Mouse (Mus musculus): Measurements from ENCODE around the gene Kbtbd13. TPM values are rescaled to one million over a fixed set of nuclear protein-coding genes. Genes with fewer than 3 reads are reported as not detected.

Gene Kbtbd13
- total RNA-seq, 2 experiments from 2014 or later: 0.29 to 0.44 TPM

DNA sequence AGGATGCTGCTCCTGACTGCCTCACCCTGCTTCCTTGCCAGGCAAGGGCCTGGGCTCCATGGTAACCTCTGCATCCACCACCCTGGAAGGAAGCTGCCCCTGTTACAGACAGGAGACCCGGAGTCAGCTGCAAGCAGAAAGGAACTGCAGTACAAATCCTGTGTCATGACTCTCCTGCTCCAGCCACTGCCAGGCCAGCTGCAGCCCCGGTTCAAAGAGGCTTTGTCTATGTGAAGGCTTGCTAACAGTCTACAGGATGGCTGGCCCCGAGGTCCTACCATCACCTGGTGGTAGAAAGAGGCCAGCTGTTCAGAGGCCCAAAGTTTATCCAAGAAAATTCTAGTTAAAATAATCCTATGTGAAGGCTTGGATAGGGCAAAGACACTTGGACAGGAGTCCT lies 19.9 kb upstream of the Kbtbd13 start:
- 0 out of 2 replicates have a peak, but pooled peaks have one; percentile 4 for TF ChIP-seq CTCF (conservative IDR thresholded peaks at IDR 0.05)
- peak overlapping the region; percentile 58 for H3K27ac ChIP-seq
- H3K4me3 ChIP-seq: no peak overlapping the region
- no peak for DNase-seq (ENCODE audit: low spot score in 2 of 2)

DNA sequence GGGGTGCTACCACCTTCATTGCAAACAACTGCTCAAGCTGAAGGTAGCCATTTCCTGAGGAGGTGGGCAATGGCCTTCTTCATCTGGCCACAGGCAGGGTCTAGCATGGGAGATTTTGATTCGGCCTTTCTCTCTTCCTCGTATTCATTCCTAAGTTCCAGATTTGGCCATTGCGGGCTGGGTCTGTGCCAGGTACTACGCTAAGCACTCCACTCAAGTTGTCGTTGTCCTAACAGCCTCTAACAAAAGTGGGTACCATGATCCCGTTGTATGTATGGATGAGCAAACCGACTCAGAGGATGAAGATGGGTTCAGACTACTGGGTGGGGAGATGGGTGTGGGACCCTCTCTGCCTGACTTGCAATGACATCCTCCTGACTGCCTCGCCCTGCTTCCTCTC lies 18.9 kb upstream of the Kbtbd13 start:
- no peak for TF ChIP-seq CTCF (conservative IDR thresholded peaks at IDR 0.05)
- H3K4me3 ChIP-seq: no peak overlapping the region
- no peak for DNase-seq (ENCODE audit: low spot score in 2 of 2)
- peak overlapping the region; percentile 58; the same call in 1 of the 2 replicates for H3K27ac ChIP-seq

DNA sequence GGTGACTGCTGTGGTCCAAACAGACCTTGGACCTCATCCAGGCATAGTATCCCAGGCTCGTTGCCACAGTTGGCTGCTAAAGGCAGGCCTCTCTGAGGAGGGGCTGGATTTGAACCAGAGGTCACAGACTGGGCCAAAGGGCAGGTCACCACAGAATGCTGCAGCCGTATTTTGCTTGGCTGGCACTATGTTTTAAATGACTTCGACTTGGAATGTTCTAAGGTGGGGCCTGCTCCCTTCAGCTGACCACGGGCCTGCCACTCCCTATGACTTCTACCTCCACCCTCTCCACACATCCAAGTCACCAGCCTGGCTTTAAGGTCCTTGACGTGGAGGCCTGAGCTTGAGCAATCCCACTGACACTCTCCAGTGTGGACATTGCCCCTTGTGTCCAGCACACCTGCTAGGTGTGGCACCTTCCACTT lies 17.4 kb upstream of the Kbtbd13 start:
- TF ChIP-seq CTCF (conservative IDR thresholded peaks at IDR 0.05): no peak
- Histone ChIP-seq H3K4me3 (no peak overlapping the region), H3K27ac (no peak overlapping the region)
- no peak for DNase-seq (ENCODE audit: low spot score in 2 of 2)

GRCm38 (mm10) chr9:65407861-65408260 lies 16.4 kb upstream of the Kbtbd13 start:
- Histone ChIP-seq H3K27ac (no peak overlapping the region), H3K4me3 (no peak overlapping the region)
- no peak for DNase-seq (ENCODE audit: low spot score in 2 of 2)
- no peak for TF ChIP-seq CTCF (conservative IDR thresholded peaks at IDR 0.05)

GRCm38 (mm10) chr9:65407327-65407726 lies 15.9 kb upstream of the Kbtbd13 start:
- no peak for DNase-seq (ENCODE audit: low spot score in 2 of 2)
- TF ChIP-seq CTCF (conservative IDR thresholded peaks at IDR 0.05): no peak
- H3K27ac ChIP-seq: no peak overlapping the region
- H3K4me3 ChIP-seq: no peak overlapping the region

GRCm38 (mm10) chr9:65405184-65405449 lies 13.7 kb upstream of the Kbtbd13 start:
- DNase-seq (ENCODE audit: low spot score in 2 of 2): no peak
- Histone ChIP-seq H3K4me3 (no peak overlapping the region), H3K27ac (no peak overlapping the region)
- no peak for TF ChIP-seq CTCF (conservative IDR thresholded peaks at IDR 0.05)

DNA sequence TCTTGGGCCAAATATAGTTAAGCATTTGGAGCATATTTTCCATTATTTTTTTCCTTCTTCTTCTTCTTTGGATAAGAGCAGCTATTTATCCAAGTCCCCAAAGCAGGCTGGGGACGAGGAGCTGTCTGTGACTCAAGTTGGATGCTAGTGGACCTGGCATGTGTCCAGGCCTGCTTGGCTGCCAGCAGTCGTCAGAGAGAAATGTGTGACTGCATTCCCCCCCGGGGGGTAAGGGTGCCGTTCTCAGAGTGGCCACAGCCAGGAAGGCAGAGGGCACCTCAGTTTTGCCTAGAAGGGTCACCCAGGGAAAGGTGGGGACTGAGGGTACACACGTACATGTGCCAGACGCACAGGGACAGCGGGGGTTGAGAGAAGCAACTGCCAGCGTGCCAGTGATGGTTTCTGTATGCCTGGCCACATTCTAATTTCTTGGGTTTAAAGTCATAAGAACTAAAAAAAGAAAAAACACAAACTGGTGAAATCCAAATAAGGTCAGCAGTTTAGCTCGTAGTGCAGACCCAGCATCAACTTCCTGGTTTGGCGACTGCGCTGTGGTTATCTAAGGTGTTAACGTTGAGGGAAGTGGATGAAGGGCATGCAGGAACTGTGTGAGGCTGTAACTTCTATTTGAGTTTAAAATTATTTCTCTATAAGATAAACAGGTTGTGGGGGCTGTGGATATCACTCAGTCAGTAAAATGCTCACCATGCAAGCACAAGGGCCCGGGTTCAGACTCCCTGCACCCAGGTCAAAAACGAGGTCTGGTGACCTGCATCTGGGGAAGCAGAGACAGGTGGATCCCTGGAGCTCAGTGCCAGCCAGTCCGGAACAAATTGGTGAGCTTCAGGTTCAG lies 13.1 kb upstream of the Kbtbd13 start:
- peak overlapping the region; percentile 10; the same call in 1 of the 2 replicates for H3K4me3 ChIP-seq
- peak; percentile 31 for TF ChIP-seq CTCF (conservative IDR thresholded peaks at IDR 0.05)
- DNase-seq (ENCODE audit: low spot score in 2 of 2): peak; percentile 63 to 65
- peak overlapping the region; percentile 69; the same call in 1 of the 2 replicates for H3K27ac ChIP-seq

GRCm38 (mm10) chr9:65399934-65400333 lies 8.5 kb upstream of the Kbtbd13 start:
- TF ChIP-seq CTCF (conservative IDR thresholded peaks at IDR 0.05): no peak
- DNase-seq (ENCODE audit: low spot score in 2 of 2): no peak
- Histone ChIP-seq H3K4me3 (no peak overlapping the region), H3K27ac (no peak overlapping the region)

GRCm38 (mm10) chr9:65398279-65398678 lies 6.8 kb upstream of the Kbtbd13 start, which contains the start of gene Rasl12:
Rasl12 (plus strand) TSS chr9:65398506.
- peak in 1 of 2 experiments; percentile 20 for DNase-seq (ENCODE audit: low spot score in 2 of 2)
- peak within 1 kb of the TSS; percentile 62; the same call in 1 of the 2 replicates for H3K27ac ChIP-seq
- peak within 1 kb of the TSS; percentile 64 for H3K4me3 ChIP-seq
- no peak for TF ChIP-seq CTCF (conservative IDR thresholded peaks at IDR 0.05)

DNA sequence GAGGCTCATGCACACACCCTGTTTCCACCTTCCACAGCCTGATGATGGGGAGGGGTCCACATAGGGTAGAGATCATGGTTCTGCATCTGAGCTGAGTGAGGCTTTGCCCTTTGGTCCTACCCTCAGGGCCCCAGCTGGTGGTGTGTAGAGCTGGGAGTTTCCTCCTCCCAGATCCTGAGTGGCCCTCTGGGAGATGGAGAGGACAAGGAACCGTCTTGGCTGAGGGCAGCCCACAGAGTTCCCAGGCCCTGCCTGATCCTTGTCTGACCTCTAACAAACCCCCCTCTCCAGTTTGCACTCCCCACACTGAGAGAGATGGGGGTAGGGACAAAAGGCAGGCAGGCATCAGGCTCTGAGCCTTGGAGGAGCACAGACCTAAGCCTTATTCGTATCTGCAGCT lies 2.9 kb upstream of the Kbtbd13 start:
- no peak for TF ChIP-seq CTCF (conservative IDR thresholded peaks at IDR 0.05)
- no peak overlapping the region for H3K4me3 ChIP-seq

DNA sequence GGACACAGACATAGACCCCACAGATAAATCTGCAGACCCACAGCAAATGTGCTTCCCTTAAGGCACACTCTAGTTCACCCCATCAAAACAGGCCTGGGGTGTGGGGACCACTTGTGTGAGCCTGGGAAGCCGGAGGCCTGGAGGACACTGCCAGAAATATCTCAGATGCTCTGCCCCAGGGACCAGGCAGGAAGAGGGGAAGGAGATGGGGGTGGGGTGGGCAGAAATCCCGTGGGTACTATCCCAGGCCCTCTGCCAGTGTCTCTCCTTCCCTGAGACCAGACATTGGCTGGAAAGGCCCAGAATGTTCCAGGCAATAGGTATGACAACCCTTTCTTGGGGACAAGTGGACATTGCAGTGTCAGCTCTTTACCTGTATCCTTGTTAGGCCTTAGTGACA lies 2.2 kb upstream of the Kbtbd13 start:
- Histone ChIP-seq H3K4me3 (no peak overlapping the region), H3K27ac (no peak overlapping the region)
- DNase-seq (ENCODE audit: low spot score in 2 of 2): no peak
- TF ChIP-seq CTCF (conservative IDR thresholded peaks at IDR 0.05): no peak

More for the DNA sequence above, 2.9 kb upstream of the Kbtbd13 start:
- no peak overlapping the region for H3K27ac ChIP-seq
- no peak for DNase-seq (ENCODE audit: low spot score in 2 of 2)

DNA sequence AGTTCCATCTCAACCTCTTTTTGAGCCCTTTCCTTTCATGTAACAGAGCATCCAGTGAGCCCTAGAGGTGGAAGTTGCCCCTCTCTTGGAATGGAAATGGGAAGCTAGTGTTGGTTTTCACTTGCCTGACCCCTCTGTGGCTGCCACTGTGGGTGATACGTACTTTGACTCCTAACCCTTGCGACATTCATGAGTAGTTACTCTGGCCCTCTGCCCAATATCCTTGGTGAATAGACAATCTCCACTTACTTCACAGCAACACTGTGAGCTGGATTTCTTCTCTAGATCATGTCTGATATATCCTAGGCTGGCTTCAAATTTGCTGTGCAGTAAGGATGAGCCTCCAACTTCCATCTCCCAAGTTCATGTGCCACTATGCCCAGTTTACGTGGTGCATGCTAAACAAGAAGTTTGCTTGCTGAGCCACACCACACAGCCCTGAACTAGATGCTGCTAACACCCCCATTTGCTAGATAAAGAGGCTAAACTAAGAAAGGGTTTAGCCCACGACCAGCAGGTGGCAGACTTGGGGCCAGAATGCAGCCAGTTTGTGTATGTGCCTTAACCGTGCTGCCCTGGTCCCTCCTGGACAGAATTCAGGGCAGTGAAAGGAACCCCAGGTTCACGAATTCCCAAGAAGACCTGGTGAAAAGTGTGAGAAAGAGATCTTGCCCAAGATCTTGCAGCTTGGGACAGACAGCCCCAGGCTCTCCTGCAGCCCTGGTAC lies 1.3 kb upstream of the Kbtbd13 start:
- peak; percentile 37 to 68 for DNase-seq (ENCODE audit: low spot score in 2 of 2)
- H3K27ac ChIP-seq: no peak overlapping the region
- peak; percentile 86 for TF ChIP-seq CTCF (conservative IDR thresholded peaks at IDR 0.05)
- no peak overlapping the region for H3K4me3 ChIP-seq

All from layer of hippocampus, adult 2 months (tissue).